Mouse (Mus musculus) cerebellum, postnatal 4 days (tissue): ENCODE results near the gene Ggn.
"Not testable (repeated sequence)": the region's sequence is repeated elsewhere in the genome, so short reads cannot be mapped to it uniquely, and the experiment has no call there.

Experiments used
- DNase-seq, 2 experiments: peaks; one replicate each; pipeline ENCODE4 v3.0.0; 2022; ENCODE audit warnings: low spot score in 2 of 2, mixed read lengths in 1 of 2

The Ggn gene

GRCm38 (mm10) chr7:29158264-29158663 is 11.7 kb upstream of the Ggn start:
- DNase-seq = no peak

GRCm38 (mm10) chr7:29162294-29162693 is 7.7 kb upstream of the Ggn start:
- no peak for DNase-seq

GRCm38 (mm10) chr7:29162750-29163525 is 7.1 kb upstream of the Ggn start:
- DNase-seq = no peak

- no peak for DNase-seq
Observed at GRCm38 (mm10) chr7:29167656-29168055, 2.4 kb upstream of the Ggn start.

- no peak for DNase-seq
Observed at GRCm38 (mm10) chr7:29168121-29168695, 1.8 kb upstream of the Ggn start.

GRCm38 (mm10) chr7:29168791-29169230 is 1.2 kb upstream of the Ggn start:
- DNase-seq = peak in 1 of 2 experiments; percentile 55

- DNase-seq = peak; percentile 51 to 82
Observed at GRCm38 (mm10) chr7:29169231-29170065, 562 bp upstream of the Ggn start.

- DNase-seq = no peak
Observed at GRCm38 (mm10) chr7:29170755-29171561, 948 bp downstream of the Ggn start.

- DNase-seq = no peak
Observed at GRCm38 (mm10) chr7:29171562-29172097, 1.6 kb downstream of the Ggn start.

- DNase-seq = no peak
Observed at GRCm38 (mm10) chr7:29172390-29173016, 2.5 kb downstream of the Ggn start.

- no peak for DNase-seq
Observed at GRCm38 (mm10) chr7:29178106-29178505, 8.1 kb downstream of the Ggn start.

GRCm38 (mm10) chr7:29179323-29179722 is 9.3 kb downstream of the Ggn start:
- no peak for DNase-seq

- peak; percentile 84 to 95 for DNase-seq
Observed at GRCm38 (mm10) chr7:29180077-29180853, 10.3 kb downstream of the Ggn start, which contains the start of gene Psmd8. TSS of gene Psmd8 (minus strand) at chr7:29180701.

GRCm38 (mm10) chr7:29180854-29181236 is 10.8 kb downstream of the Ggn start:
- DNase-seq = no peak

- DNase-seq = not testable (repeated sequence)
Observed at GRCm38 (mm10) chr7:29181323-29181722, 11.3 kb downstream of the Ggn start.

- DNase-seq = not testable (repeated sequence)
Observed at GRCm38 (mm10) chr7:29194230-29194629, 24.2 kb downstream of the Ggn start.

GRCm38 (mm10) chr7:29202577-29202976 is 32.6 kb downstream of the Ggn start:
- no peak for DNase-seq

- not testable (repeated sequence) for DNase-seq
Observed at GRCm38 (mm10) chr7:29211013-29211412, 41.0 kb downstream of the Ggn start.

GRCm38 (mm10) chr7:29211415-29212198 is 41.6 kb downstream of the Ggn start:
- DNase-seq = peak in 1 of 2 experiments; percentile 49
